Mouse (Mus musculus) limb, embryonic 10.5 days (tissue): Measurements from ENCODE around the gene Tcaim. TPM values are rescaled to one million over a fixed set of nuclear protein-coding genes. Genes with fewer than 3 reads are reported as not detected.
"Not testable (repeated sequence)": the region's sequence is repeated elsewhere in the genome, so short reads cannot be mapped to it uniquely, and the experiment has no call there.

Experiments
- DNase-seq: peaks from one replicate; pipeline ENCODE4 v3.0.0-alpha.2; 2017; ENCODE audit warnings: low spot score
- H3K27ac ChIP-seq: fragments of 300-500 bp; sonication (generic); 2 replicates; pipeline ENCODE4 v1.5.1; 2016; ENCODE audit warnings: mild to moderate bottlenecking
- H3K27me3 ChIP-seq: fragments of 300-500 bp; sonication (generic); 2 replicates; pipeline ENCODE4 v1.6.1; 2016; ENCODE audit warnings: low read depth, mild to moderate bottlenecking; ENCODE audit not compliant: poor library complexity, severe bottlenecking
- H3K36me3 ChIP-seq: fragments of 300-500 bp; sonication (generic); 2 replicates; pipeline ENCODE4 v1.6.1; 2016; ENCODE audit warnings: mild to moderate bottlenecking, moderate library complexity
- H3K4me1 ChIP-seq: fragments of 300-500 bp; sonication (generic); 2 replicates; pipeline ENCODE4 v1.6.1; 2016
- H3K4me3 ChIP-seq: fragments of 300-500 bp; sonication (generic); 2 replicates; pipeline ENCODE4 v1.5.1; 2016; ENCODE audit warnings: mild to moderate bottlenecking, moderate library complexity
- H3K9me3 ChIP-seq: fragments of 300-500 bp; sonication (generic); replicated peaks from 2 replicates; pipeline ENCODE4 v1.6.1; 2016; ENCODE audit warnings: mild to moderate bottlenecking
- WGBS: fragments of 180-500 bp; shearing (Covaris S2); methylation state at CpG from one replicate; pipeline ENCODE4 v1.1.7; 2016; 5-methylcytosine and 5-hydroxymethylcytosine counted together
- polyA plus RNA-seq: library from polyadenylated mRNA; unstranded; fragments of >200 nt; fragmentation: Nextera tagmentation; extraction: Ambion mirVana; gene quantifications from 2 replicates; pipeline ENCODE4 v1.2.1, GENCODE M21; 2016

Tcaim gene
- polyA plus RNA-seq, 1 experiment from 2014 or later: 5.3 TPM

GRCm38 (mm10) chr9:122829826-122830380 lies 24.6 kb downstream of the Tcaim start:
- no peaks in the 10 kb centered on the region for H3K27me3 ChIP-seq
- DNase-seq: no peak
- no peaks in the 10 kb centered on the region for H3K9me3 ChIP-seq
- no peaks in the 10 kb centered on the region for H3K4me1 ChIP-seq
- no peak overlapping the region for H3K27ac ChIP-seq
- 90% methylated on average over 4 of the region's 4 CpGs for WGBS
- no peak overlapping the region for H3K4me3 ChIP-seq
- H3K36me3 ChIP-seq: peaks cover 34% of the 10 kb centered on the region

DNA sequence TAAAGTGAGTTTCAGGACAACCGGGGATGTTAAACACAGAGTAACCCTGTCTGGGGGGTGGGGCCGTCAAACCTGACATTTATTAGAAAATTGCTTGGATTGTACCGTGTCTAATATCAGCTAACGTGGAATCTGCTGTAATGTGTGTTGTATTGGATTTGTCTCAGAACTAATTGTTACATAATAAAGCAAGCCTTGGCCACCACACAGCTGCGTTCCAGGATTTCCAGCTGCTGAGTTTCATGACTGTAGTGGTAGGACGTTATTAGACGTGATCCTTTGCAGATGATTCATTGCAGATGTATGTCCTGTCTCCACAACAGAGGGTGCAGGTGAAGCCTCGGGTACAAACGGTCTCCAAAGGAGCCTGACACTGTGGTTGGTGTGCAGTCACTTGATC lies 30.8 kb downstream of the Tcaim start:
- Histone ChIP-seq H3K4me3 (no peak overlapping the region), H3K27me3 (no peaks in the 10 kb centered on the region), H3K4me1 (peaks cover 7% of the 10 kb centered on the region; the same call in 1 of the 2 replicates), H3K27ac (no peak overlapping the region), H3K36me3 (peaks cover 9% of the 10 kb centered on the region; the same call in 1 of the 2 replicates), H3K9me3 (no peaks in the 10 kb centered on the region)
- no peak for DNase-seq
- WGBS: 84% methylated on average over 9 of the region's 9 CpGs

DNA sequence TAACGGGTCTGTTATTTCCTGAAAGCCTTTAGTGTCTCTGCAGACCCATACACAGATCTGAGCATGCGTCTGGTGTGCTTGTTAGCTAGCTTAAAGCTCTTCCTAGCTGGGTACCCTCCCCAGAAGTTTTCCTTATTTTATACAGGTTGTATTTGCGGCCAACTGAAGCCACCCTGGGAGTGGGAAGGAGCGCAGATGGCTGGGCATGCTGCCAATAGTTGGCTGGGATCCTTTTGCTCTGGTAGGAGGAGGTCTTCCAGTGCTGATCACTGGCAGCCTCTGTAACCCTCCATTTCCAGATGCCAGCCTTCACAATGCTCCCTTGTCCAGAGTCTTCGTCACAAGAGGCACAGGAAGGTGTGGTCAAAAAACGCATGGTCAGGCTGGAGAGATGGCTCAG lies 31.5 kb downstream of the Tcaim start:
- Histone ChIP-seq H3K36me3 (peaks cover 9% of the 10 kb centered on the region; the same call in 1 of the 2 replicates), H3K4me3 (no peak overlapping the region), H3K9me3 (no peaks in the 10 kb centered on the region), H3K27me3 (no peaks in the 10 kb centered on the region), H3K27ac (no peak overlapping the region), H3K4me1 (peaks cover 7% of the 10 kb centered on the region; the same call in 1 of the 2 replicates)
- no peak for DNase-seq
- 83% methylated on average over 6 of the region's 6 CpGs for WGBS

DNA sequence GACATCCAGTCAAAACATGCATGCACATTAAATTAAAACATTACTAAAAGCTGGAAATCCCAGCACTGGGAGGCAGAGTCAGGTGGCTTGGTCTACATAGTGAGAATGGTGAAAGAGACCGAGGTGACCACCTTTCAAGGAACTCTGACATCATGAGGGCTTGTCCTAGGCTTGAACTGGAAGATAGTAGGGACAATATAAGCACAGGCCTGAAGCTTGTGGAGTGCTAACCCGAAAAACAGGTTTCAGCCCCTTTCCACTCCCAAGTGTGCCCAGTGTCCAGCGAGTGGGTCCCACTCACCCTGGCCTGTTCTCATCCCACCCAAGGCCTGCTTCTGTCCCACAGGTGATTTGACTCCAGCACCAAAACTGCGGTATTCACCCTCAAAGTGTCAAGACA lies 31.9 kb downstream of the Tcaim start:
- DNase-seq: no peak
- 75% methylated on average over 4 of the region's 4 CpGs for WGBS
- Histone ChIP-seq H3K4me3 (no peak overlapping the region), H3K9me3 (no peaks in the 10 kb centered on the region), H3K36me3 (peaks cover 9% of the 10 kb centered on the region; the same call in 1 of the 2 replicates), H3K27me3 (no peaks in the 10 kb centered on the region), H3K4me1 (peaks cover 7% of the 10 kb centered on the region; the same call in 1 of the 2 replicates), H3K27ac (no peak overlapping the region)

GRCm38 (mm10) chr9:122837680-122838079 lies 32.3 kb downstream of the Tcaim start:
- peaks cover 9% of the 10 kb centered on the region; the same call in 1 of the 2 replicates for H3K36me3 ChIP-seq
- peaks cover 7% of the 10 kb centered on the region; the same call in 1 of the 2 replicates for H3K4me1 ChIP-seq
- no peak overlapping the region for H3K4me3 ChIP-seq
- no peaks in the 10 kb centered on the region for H3K9me3 ChIP-seq
- DNase-seq: peak; percentile 50
- WGBS: 24% methylated on average over 16 of the region's 16 CpGs
- no peak overlapping the region for H3K27ac ChIP-seq
- H3K27me3 ChIP-seq: no peaks in the 10 kb centered on the region

- Histone ChIP-seq H3K9me3 (no peaks in the 10 kb centered on the region), H3K36me3 (peaks cover 6% of the 10 kb centered on the region), H3K4me1 (no peaks in the 10 kb centered on the region), H3K27ac (no peak within 1 kb of the TSS), H3K27me3 (no peaks in the 10 kb centered on the region), H3K4me3 (no peak within 1 kb of the TSS)
- DNase-seq: no peak
- WGBS: 93% methylated on average over 3 of the region's 3 CpGs
Observed at GRCm38 (mm10) chr9:122843760-122844159, 38.4 kb downstream of the Tcaim start, which contains the start of gene Gm35549. Gm35549 (minus strand) TSS chr9:122844035.

GRCm38 (mm10) chr9:122845621-122846020 lies 40.3 kb downstream of the Tcaim start:
- H3K4me3 ChIP-seq: no peak overlapping the region

GRCm38 (mm10) chr9:122846156-122846555 lies 40.8 kb downstream of the Tcaim start:
- no peak for DNase-seq

More at GRCm38 (mm10) chr9:122845621-122846020, 40.3 kb downstream of the Tcaim start:
- H3K9me3 ChIP-seq: no peaks in the 10 kb centered on the region
- 91% methylated on average over 3 of the region's 3 CpGs for WGBS
- DNase-seq: no peak
- no peaks in the 10 kb centered on the region for H3K27me3 ChIP-seq
- no peaks in the 10 kb centered on the region for H3K4me1 ChIP-seq
- H3K27ac ChIP-seq: no peak overlapping the region
- H3K36me3 ChIP-seq: peaks cover 25% of the 10 kb centered on the region

GRCm38 (mm10) chr9:122847811-122848311 lies 42.5 kb downstream of the Tcaim start:
- not testable (repeated sequence) for DNase-seq, H3K27ac ChIP-seq

More at GRCm38 (mm10) chr9:122846156-122846555, 40.8 kb downstream of the Tcaim start:
- Histone ChIP-seq H3K4me3 (no peak overlapping the region), H3K9me3 (no peaks in the 10 kb centered on the region), H3K36me3 (peaks cover 30% of the 10 kb centered on the region), H3K4me1 (no peaks in the 10 kb centered on the region), H3K27ac (no peak overlapping the region), H3K27me3 (no peaks in the 10 kb centered on the region)

DNA sequence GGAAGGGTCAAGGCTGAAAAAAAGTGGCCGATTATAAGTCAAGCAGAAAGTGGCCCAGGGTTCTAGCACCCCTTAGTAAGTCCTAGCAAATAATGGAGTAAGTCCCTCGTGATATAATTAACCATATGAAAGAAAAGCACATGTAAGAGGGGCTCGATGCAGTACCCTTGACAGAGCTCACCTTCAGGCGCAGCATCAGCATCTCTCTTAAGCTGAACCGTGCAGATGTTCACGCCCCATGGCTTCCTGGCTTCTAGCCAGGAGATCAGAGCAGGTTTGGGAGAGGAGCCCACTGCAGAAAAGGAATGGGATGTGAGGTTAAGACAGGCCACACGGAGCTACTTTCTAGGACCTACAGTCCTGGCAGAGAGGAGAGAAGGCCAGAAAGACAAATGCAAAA lies 49.2 kb downstream of the Tcaim start:
- H3K27me3 ChIP-seq: no peaks in the 10 kb centered on the region
- no peak overlapping the region for H3K27ac ChIP-seq
- WGBS: 96% methylated on average over 7 of the region's 7 CpGs
- H3K9me3 ChIP-seq: no peaks in the 10 kb centered on the region
- DNase-seq: no peak
- H3K36me3 ChIP-seq: peaks cover 98% of the 10 kb centered on the region
- no peak overlapping the region for H3K4me3 ChIP-seq
- H3K4me1 ChIP-seq: no peaks in the 10 kb centered on the region

More at GRCm38 (mm10) chr9:122847811-122848311, 42.5 kb downstream of the Tcaim start:
- H3K4me1 ChIP-seq, H3K9me3 ChIP-seq, H3K27me3 ChIP-seq, H3K4me3 ChIP-seq: not testable (repeated sequence)
- WGBS: 95% methylated on average over 7 of the region's 8 CpGs
- peaks cover 47% of the 10 kb centered on the region for H3K36me3 ChIP-seq

- not testable (repeated sequence) for H3K4me1 ChIP-seq, H3K27me3 ChIP-seq, DNase-seq, H3K27ac ChIP-seq, H3K9me3 ChIP-seq, H3K4me3 ChIP-seq
- H3K36me3 ChIP-seq: peaks cover 98% of the 10 kb centered on the region
- WGBS: 84% methylated on average over 3 of the region's 7 CpGs
Observed at GRCm38 (mm10) chr9:122855141-122855540, 49.8 kb downstream of the Tcaim start.

- Histone ChIP-seq H3K27me3 (no peaks in the 10 kb centered on the region), H3K9me3 (peaks cover 2% of the 10 kb centered on the region; the same call in 1 of the 2 replicates), H3K4me3 (no peak overlapping the region), H3K36me3 (peaks cover 98% of the 10 kb centered on the region), H3K4me1 (no peaks in the 10 kb centered on the region), H3K27ac (no peak overlapping the region)
- WGBS: 95% methylated on average over 4 of the region's 4 CpGs
- no peak for DNase-seq
Observed at GRCm38 (mm10) chr9:122855617-122856016, 50.3 kb downstream of the Tcaim start.

- H3K27ac ChIP-seq: no peak overlapping the region
- H3K9me3 ChIP-seq: peaks cover 2% of the 10 kb centered on the region; the same call in 1 of the 2 replicates
- WGBS: 99% methylated on average over 3 of the region's 3 CpGs
- peaks cover 98% of the 10 kb centered on the region for H3K36me3 ChIP-seq
- DNase-seq: no peak
- no peaks in the 10 kb centered on the region for H3K27me3 ChIP-seq
- no peaks in the 10 kb centered on the region for H3K4me1 ChIP-seq
- no peak overlapping the region for H3K4me3 ChIP-seq
Observed at GRCm38 (mm10) chr9:122856716-122857115, 51.4 kb downstream of the Tcaim start.
